Mouse (Mus musculus) gastrocnemius, adult 18-20 months (tissue): Measurements from ENCODE around the gene S100a6. TPM values are rescaled to one million over a fixed set of nuclear protein-coding genes. Genes with fewer than 3 reads are reported as not detected.

Source experiments
- total RNA-seq, 2 experiments: library from RNA; stranded (reverse); gene quantifications; 2 replicates each; pipeline ENCODE4 v1.2.3; 2021

The S100a6 gene
- total RNA-seq, 2 experiments from 2014 or later: 63.5 to 106 TPM

Other genes starting within 250 kb of the S100a6 start
- 1 to 10 TPM; 1.0 to 1.1 TPM for gene Slc27a3, start 222.9 kb upstream of the S100a6 start, total RNA-seq
- 10 to 100 TPM; 13.6 to 16.1 TPM for gene Ints3, start 179.3 kb upstream of the S100a6 start, total RNA-seq
- gene Npr1, start 147.0 kb upstream of the S100a6 start, total RNA-seq: 1 to 10 TPM; 6.0 to 7.1 TPM
- 10 to 100 TPM; 25.2 to 26.7 TPM for gene Ilf2, start 136.8 kb upstream of the S100a6 start, total RNA-seq
- gene Snapin, start 121.8 kb upstream of the S100a6 start, total RNA-seq: 10 to 100 TPM; 78.8 to 79.5 TPM
- 100 to 1,000 TPM in 1 of 2 experiments, 10 to 100 TPM in 1; 88.7 to 103 TPM for gene Chtop, start 103.4 kb upstream of the S100a6 start, total RNA-seq
- 100 to 1,000 TPM; 205 to 220 TPM for gene S100a1, start 98.5 kb upstream of the S100a6 start, total RNA-seq
- gene S100a13, start 98.4 kb upstream of the S100a6 start, total RNA-seq: 10 to 100 TPM; 10.4 to 14.4 TPM
- under 1 TPM in 1 of 2 experiments, not detected in 1; 0.39 TPM for gene S100a14, start 86.0 kb upstream of the S100a6 start, total RNA-seq
- gene S100a16, start 75.6 kb upstream of the S100a6 start, total RNA-seq: 10 to 100 TPM; 51.3 to 58.8 TPM
- not detected for gene S100a3, start 52.3 kb upstream of the S100a6 start, total RNA-seq
- not detected for gene S100a2, start 22.6 kb upstream of the S100a6 start, total RNA-seq
- not detected for gene Gm42674, start 11.0 kb upstream of the S100a6 start, total RNA-seq
- 10 to 100 TPM; 10.1 to 17.7 TPM for gene S100a4, start 9.1 kb upstream of the S100a6 start, total RNA-seq
- 1 to 10 TPM in 1 of 2 experiments, not detected in 1; 2.5 TPM for gene S100a5, start 4.4 kb upstream of the S100a6 start, total RNA-seq
- gene S100a7a, start 41.1 kb downstream of the S100a6 start, total RNA-seq: not detected
- gene S100a8, start 56.1 kb downstream of the S100a6 start, total RNA-seq: not detected
- gene S100a9, start 82.8 kb downstream of the S100a6 start, total RNA-seq: not detected
- gene Pglyrp4, start 114.0 kb downstream of the S100a6 start, total RNA-seq: not detected
- gene Gm5849, start 165.0 kb downstream of the S100a6 start, total RNA-seq: not detected